Mouse (Mus musculus): ENCODE results near the gene Hnrnpa3.

DNA sequence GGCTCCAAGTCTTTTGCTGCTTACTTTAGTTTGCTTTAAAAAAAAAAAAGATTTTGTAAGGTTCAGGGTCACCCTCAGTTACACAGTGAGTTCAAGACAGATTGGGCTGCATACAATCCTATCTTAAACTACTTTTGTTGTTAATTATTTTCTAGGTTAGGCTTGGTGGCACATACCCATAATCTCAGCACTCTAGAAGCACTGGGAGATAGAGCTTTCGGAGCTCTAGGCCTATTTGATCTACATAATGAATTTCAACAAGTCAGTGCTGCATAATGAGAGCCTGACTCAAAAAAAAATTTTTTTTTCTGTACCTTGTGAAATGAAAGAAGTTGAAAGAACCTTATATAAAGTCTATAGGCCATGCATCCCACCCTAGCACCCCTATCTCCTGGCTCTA lies 4.4 kb upstream of the Hnrnpa3 start:
- TF ChIP-seq CTCF (IDR thresholded peaks at IDR 0.05; ENCODE audit: low read depth) = no peak
- TF ChIP-seq EP300 (IDR thresholded peaks at IDR 0.05; ENCODE audit: low read depth) = no peak

Measured in liver, postnatal 0 days (tissue).